Comparison of ENCODE assay signal across 11 mouse cellular contexts in genomic region chr12:71796517-71796916, GRCm38 (mm10). TPM values are rescaled to one million over a fixed set of nuclear protein-coding genes. Genes with fewer than 3 reads are reported as not detected.
A peak's percentile ranks its signal among the peaks of the same experiment; 100 is the strongest.
DNase-seq lines count a peak whose midpoint lies in the region; ATAC-seq and TF ChIP-seq lines count a peak whose summit lies in the region.
"Had no signal": no experiment of that assay in that cellular context is flagged by ENCODE, and none has a peak within 500 bp of the region (broad histone marks: within the 10 kb centered on the region; RNA-seq: fewer than 3 reads in every experiment).

No protein-coding gene starts in this region.

- 0 out of 2 replicates have a peak overlapping the region, but pooled peaks have one; percentile 2 for H3K27ac ChIP-seq in intestine, embryonic 14.5 days (ENCODE audit: low read depth)
- H3K27ac ChIP-seq in intestine, embryonic 15.5 days, result no peak overlapping the region
- H3K27ac ChIP-seq in CH12.LX (ENCODE audit: insufficient read depth, low read depth), result no peak overlapping the region
- H3K27ac ChIP-seq in kidney, postnatal 0 days, result no peak overlapping the region
- H3K27ac ChIP-seq in gastrocnemius, adult 2 months, result no peak overlapping the region
- H3K27ac ChIP-seq: left cerebral cortex, adult 2 months had no signal

- DNase-seq in intestine, embryonic 14.5 days (ENCODE audit: low spot score), result no peak
- DNase-seq in CH12.LX (ENCODE audit: extremely low read depth), result no peak
- peak; percentile 64 for DNase-seq in embryo, embryonic 10.5 days (ENCODE audit: low spot score)
- DNase-seq in kidney, postnatal 0 days (ENCODE audit: low spot score), result peak; percentile 51
- no peak for DNase-seq in cerebellum, postnatal 36 days
- no peak for DNase-seq in gastrocnemius, adult 2 months
- DNase-seq in spleen, postnatal 14 days (ENCODE audit: low spot score in 2 of 2), result no peak

- TF ChIP-seq CTCF in CH12.LX (conservative IDR thresholded peaks at IDR 0.05 in 1 of 2, IDR thresholded peaks at IDR 0.05 in 1 of 2; ENCODE audit: low read depth in 2 of 2, low read length in 2 of 2), result no peak
- no peak for TF ChIP-seq CTCF in kidney, postnatal 0 days (IDR thresholded peaks at IDR 0.05; ENCODE audit: low read depth)
- no peak for TF ChIP-seq CTCF in gastrocnemius, adult 2 months (IDR thresholded peaks at IDR 0.05)

- in situ Hi-C loops in CH12.LX (cut with MboI; ENCODE audit: low pct_ligation_motif_present, low pct_unique_long_range_greater_than_20kb, low sequenced_read_pairs), result no loop called here

- peaks cover 6% of the 10 kb centered on the region; the same call in 1 of the 2 replicates for H3K4me1 ChIP-seq in intestine, embryonic 14.5 days (replicated peaks; ENCODE audit: control insufficient read depth, insufficient read depth, low read length)
- peaks cover 5% of the 10 kb centered on the region for H3K4me1 ChIP-seq in intestine, embryonic 15.5 days (replicated peaks)
- H3K4me1 ChIP-seq in CH12.LX (ENCODE audit: control insufficient read depth in 1 of 2, insufficient read depth in 2 of 2), result peaks cover 7 to 26% of the 10 kb centered on the region in 2 experiments; a peak in 3 of 4 replicates
- peaks cover 12% of the 10 kb centered on the region for H3K4me1 ChIP-seq in kidney, postnatal 0 days (replicated peaks; ENCODE audit: insufficient read depth, low read length)

- no peak for TF ChIP-seq RAD21 in CH12.LX (IDR thresholded peaks at IDR 0.05; ENCODE audit: low read depth, low read length)

- intact Hi-C loops in gastrocnemius, adult 2 months (cut with DNase I), result no loop called here

- no peaks in the 10 kb centered on the region; the same call in 1 of the 2 replicates for H3K79me2 ChIP-seq in CH12.LX (replicated peaks; ENCODE audit: control insufficient read depth, extremely low read depth, insufficient read depth, poor library complexity, severe bottlenecking)

- no peak overlapping the region for H3K4me3 ChIP-seq in intestine, embryonic 14.5 days (ENCODE audit: low read depth, low read length)
- no peak overlapping the region for H3K4me3 ChIP-seq in intestine, embryonic 15.5 days (replicated peaks)
- H3K4me3 ChIP-seq in CH12.LX (replicated peaks in 1 of 3; ENCODE audit: low read depth in 2 of 3, low read length in 2 of 3, poor library complexity in 1 of 3), result no peak overlapping the region
- H3K4me3 ChIP-seq in kidney, postnatal 0 days (replicated peaks; ENCODE audit: low read depth, low read length), result no peak overlapping the region
- H3K4me3 ChIP-seq in gastrocnemius, adult 2 months, result no peak overlapping the region
- H3K4me3 ChIP-seq: left cerebral cortex, adult 2 months had no signal

- H3K27me3 ChIP-seq in intestine, embryonic 14.5 days (replicated peaks; ENCODE audit: control insufficient read depth, insufficient read depth, low read length), result no peaks in the 10 kb centered on the region
- no peaks in the 10 kb centered on the region for H3K27me3 ChIP-seq in intestine, embryonic 15.5 days (replicated peaks)
- H3K27me3 ChIP-seq in CH12.LX (replicated peaks), result no peaks in the 10 kb centered on the region
- H3K27me3 ChIP-seq in kidney, postnatal 0 days (ENCODE audit: insufficient read depth, low read length), result no peaks in the 10 kb centered on the region

- H3K4me2 ChIP-seq in intestine, embryonic 14.5 days (ENCODE audit: low read length), result peak overlapping the region; percentile 21; the same call in 1 of the 2 replicates
- no peak overlapping the region for H3K4me2 ChIP-seq in intestine, embryonic 15.5 days (replicated peaks)
- H3K4me2 ChIP-seq in CH12.LX (ENCODE audit: insufficient read depth, low read depth, poor library complexity, severe bottlenecking), result no peak overlapping the region
- peak overlapping the region; percentile 37 for H3K4me2 ChIP-seq in kidney, postnatal 0 days (ENCODE audit: low read length)

- WGBS in intestine, embryonic 14.5 days, result 2% methylated on average over 7 of the region's 7 CpGs
- WGBS in intestine, embryonic 15.5 days, result 4% methylated on average over 7 of the region's 7 CpGs
- WGBS in kidney, postnatal 0 days, result 5% methylated on average over 7 of the region's 7 CpGs

- no peak for ATAC-seq in intestine, embryonic 14.5 days (replicated peaks; ENCODE audit: low FRiP score, low TSS enrichment, low read depth)
- no peak for ATAC-seq in intestine, embryonic 15.5 days
- no peak for ATAC-seq in kidney, postnatal 0 days (replicated peaks; ENCODE audit: low FRiP score, low read depth)
- ATAC-seq: midbrain, embryonic 16.5 days; Patski had no signal

- no peak for TF ChIP-seq EP300 in CH12.LX (IDR thresholded peaks at IDR 0.05; ENCODE audit: low read length)

- no peak for TF ChIP-seq POLR2A in CH12.LX (IDR thresholded peaks at IDR 0.05; ENCODE audit: low read depth, low read length)

- H3K9ac ChIP-seq in intestine, embryonic 14.5 days (ENCODE audit: low read length), result no peak overlapping the region
- H3K9ac ChIP-seq in intestine, embryonic 15.5 days, result no peak overlapping the region
- no peak overlapping the region for H3K9ac ChIP-seq in CH12.LX (ENCODE audit: insufficient read depth, low read depth)
- H3K9ac ChIP-seq in kidney, postnatal 0 days (ENCODE audit: low read depth, low read length), result no peak overlapping the region

- no peaks in the 10 kb centered on the region for H3K36me3 ChIP-seq in intestine, embryonic 14.5 days (ENCODE audit: control insufficient read depth, insufficient read depth, low read length)
- no peaks in the 10 kb centered on the region for H3K36me3 ChIP-seq in intestine, embryonic 15.5 days
- H3K36me3 ChIP-seq in CH12.LX (replicated peaks in 1 of 2; ENCODE audit: control insufficient read depth in 1 of 2, insufficient read depth in 1 of 2, low read length in 1 of 2), result no peaks in the 10 kb centered on the region
- H3K36me3 ChIP-seq in kidney, postnatal 0 days (ENCODE audit: insufficient read depth, low read length), result no peaks in the 10 kb centered on the region

- dilution Hi-C loops in CH12.LX (cut with MboI; ENCODE audit: extremely low pct_ligation_motif_present, extremely low pct_unique_long_range_greater_than_20kb, low sequenced_read_pairs), result no loop called here

- H3K9me3 ChIP-seq in intestine, embryonic 14.5 days (ENCODE audit: control insufficient read depth, low read length), result no peaks in the 10 kb centered on the region
- H3K9me3 ChIP-seq in intestine, embryonic 15.5 days, result no peaks in the 10 kb centered on the region
- no peaks in the 10 kb centered on the region for H3K9me3 ChIP-seq in CH12.LX (replicated peaks; ENCODE audit: low read length)
- H3K9me3 ChIP-seq in kidney, postnatal 0 days (replicated peaks; ENCODE audit: low read length), result no peaks in the 10 kb centered on the region

TF ChIP-seq in CH12.LX, 34 proteins besides CTCF, POLR2A, EP300 and RAD21:
- TF ChIP-seq HCFC1 (IDR thresholded peaks at IDR 0.05; ENCODE audit: low read depth, low read length) (no peak), CHD2 (IDR thresholded peaks at IDR 0.05; ENCODE audit: low read length) (peak; percentile 22; the same call in 1 of the 2 replicates)

RNA-seq across cellular contexts. Expression of gene Daam1, which starts 34.4 kb away (rescaled TPM):
- polyA plus RNA-seq in intestine, embryonic 14.5 days (2014; fragmentation: Nextera tagmentation; extraction: Ambion mirVana), result 15.6 and 16.1 TPM in 2 replicates
- 9.0 and 9.1 TPM in 2 replicates for polyA plus RNA-seq in intestine, embryonic 15.5 days (2015; fragmentation: Nextera tagmentation; extraction: Ambion mirVana)
- 7.6 and 10.7 TPM in 2 replicates for total RNA-seq in CH12.LX (2012; rRNA removed)
- total RNA-seq in CH12.LX (2014; rRNA removed), result 23.6 and 26.5 TPM in 2 replicates
- polyA plus RNA-seq in CH12.LX (2012; ENCODE audit: insufficient read length, low read depth), result 23.2 and 27.9 TPM in 2 replicates
- polyA plus RNA-seq in kidney, postnatal 0 days (2015; fragmentation: Nextera tagmentation; extraction: Ambion mirVana), result 5.0 and 5.6 TPM in 2 replicates
- total RNA-seq in gastrocnemius, adult 2 months (2021), result 10 to 100 TPM in 1 of 2 experiments, 1 to 10 TPM in 1; 8.0 to 12.8 TPM

Comparison
In these comparisons a context has a peak if more than half of its experiments do, and no peak if none do; other contexts are left out.
1. H3K4me2 ChIP-seq: peak in intestine, embryonic 14.5 days (single experiment) and kidney, postnatal 0 days (single experiment); none in intestine, embryonic 15.5 days (single experiment) and CH12.LX (single experiment).
2. DNase-seq: peak in embryo, embryonic 10.5 days (single experiment) and kidney, postnatal 0 days (single experiment); none in intestine, embryonic 14.5 days (single experiment), CH12.LX (single experiment), cerebellum, postnatal 36 days (0 of 2), gastrocnemius, adult 2 months (single experiment) and spleen, postnatal 14 days (0 of 2).